In the genomic region with DNA sequence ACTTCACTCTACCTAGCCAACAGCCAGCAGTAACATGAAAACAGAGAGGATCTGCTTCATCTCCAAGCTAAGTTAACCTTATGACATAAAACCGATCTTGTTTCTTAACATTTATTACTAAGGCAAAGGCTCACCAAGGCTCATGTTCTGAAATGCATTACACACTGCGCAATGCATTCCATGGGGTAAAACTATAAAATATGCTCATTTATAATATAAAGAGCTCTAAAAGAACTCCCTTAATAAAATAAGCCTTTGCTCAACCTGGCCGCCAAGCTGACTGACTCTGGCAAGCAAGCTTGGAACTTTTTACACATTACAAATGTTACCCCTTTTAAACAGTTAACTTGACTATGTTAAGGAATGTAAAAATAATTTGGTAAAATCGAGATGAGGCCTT, we compare ENCODE assay signal across 30 mouse cellular contexts.
DNase-seq lines count a peak whose midpoint lies in the region; ATAC-seq lines count a peak whose summit lies in the region.
"Had no signal": no experiment of that assay in that cellular context is flagged by ENCODE, and none has a peak within 500 bp of the region (broad histone marks: within the 10 kb centered on the region; RNA-seq: fewer than 3 reads in every experiment).

No protein-coding gene starts in this region.

- peaks cover 6% of the 10 kb centered on the region; the same call in 1 of the 2 replicates for H3K36me3 ChIP-seq in embryonic facial prominence, embryonic 13.5 days
- 0 out of 2 replicates have a peak, but pooled peaks cover 3% of the 10 kb centered on the region for H3K36me3 ChIP-seq in embryonic facial prominence, embryonic 10.5 days (replicated peaks)
- H3K36me3 ChIP-seq in midbrain, embryonic 11.5 days (ENCODE audit: control insufficient read depth, insufficient read depth, low read length) = no peaks in the 10 kb centered on the region
- no peaks in the 10 kb centered on the region for H3K36me3 ChIP-seq in midbrain, embryonic 15.5 days (replicated peaks)
- H3K36me3 ChIP-seq in limb, embryonic 13.5 days = peaks cover 6% of the 10 kb centered on the region
- 0 out of 2 replicates have a peak, but pooled peaks cover 2% of the 10 kb centered on the region for H3K36me3 ChIP-seq in limb, embryonic 15.5 days
- H3K36me3 ChIP-seq: forebrain, embryonic 10.5 days; forebrain, embryonic 12.5 days had no signal

- ATAC-seq in embryonic facial prominence, embryonic 13.5 days (ENCODE audit: insufficient number of reproducible peaks, insufficient read depth, low FRiP score, low TSS enrichment, low read depth) = no peak
- no peak for ATAC-seq in midbrain, embryonic 11.5 days (ENCODE audit: low FRiP score)
- no peak for ATAC-seq in midbrain, embryonic 15.5 days (replicated peaks)
- ATAC-seq in limb, embryonic 13.5 days (ENCODE audit: low FRiP score, low read depth) = peak; percentile 62; the same call in 1 of the 2 replicates
- peak; percentile 74 for ATAC-seq in limb, embryonic 15.5 days (ENCODE audit: insufficient number of reproducible peaks, low FRiP score, low TSS enrichment, low read depth)
- ATAC-seq: activated CD4-positive, CD25-positive, alpha-beta regulatory T cell, adult 4 months; CD4-positive, CD25-positive, alpha-beta regulatory T cell, adult 4 months; forebrain, embryonic 14.5 days; forebrain, embryonic 16.5 days; Patski had no signal

- H3K27ac ChIP-seq in embryonic facial prominence, embryonic 13.5 days = peak overlapping the region; percentile 53; the same call in 1 of the 2 replicates
- H3K27ac ChIP-seq in embryonic facial prominence, embryonic 10.5 days (replicated peaks) = no peak overlapping the region
- H3K27ac ChIP-seq in midbrain, embryonic 11.5 days (ENCODE audit: low read depth, low read length) = no peak overlapping the region
- no peak overlapping the region for H3K27ac ChIP-seq in midbrain, embryonic 15.5 days
- H3K27ac ChIP-seq in limb, embryonic 13.5 days = peak overlapping the region; percentile 91
- H3K27ac ChIP-seq in limb, embryonic 15.5 days = peak overlapping the region; percentile 87
- H3K27ac ChIP-seq: forebrain, embryonic 10.5 days; forebrain, embryonic 12.5 days had no signal

- no peak overlapping the region for H3K4me3 ChIP-seq in embryonic facial prominence, embryonic 13.5 days
- no peak overlapping the region for H3K4me3 ChIP-seq in embryonic facial prominence, embryonic 10.5 days
- no peak overlapping the region for H3K4me3 ChIP-seq in midbrain, embryonic 11.5 days (ENCODE audit: low read depth, low read length)
- no peak overlapping the region for H3K4me3 ChIP-seq in midbrain, embryonic 15.5 days
- H3K4me3 ChIP-seq in limb, embryonic 13.5 days = no peak overlapping the region
- H3K4me3 ChIP-seq in limb, embryonic 15.5 days = no peak overlapping the region
- H3K4me3 ChIP-seq: embryonic facial prominence, embryonic 12.5 days; erythroblast, embryonic 14.5 days; forebrain, embryonic 10.5 days; forebrain, embryonic 12.5 days had no signal

- no peak overlapping the region for H3K4me2 ChIP-seq in embryonic facial prominence, embryonic 13.5 days
- H3K4me2 ChIP-seq in midbrain, embryonic 11.5 days = no peak overlapping the region
- no peak overlapping the region for H3K4me2 ChIP-seq in midbrain, embryonic 15.5 days
- peak overlapping the region; percentile 34 for H3K4me2 ChIP-seq in limb, embryonic 13.5 days (replicated peaks)
- no peak overlapping the region for H3K4me2 ChIP-seq in limb, embryonic 15.5 days
- H3K4me2 ChIP-seq: embryonic facial prominence, embryonic 12.5 days; forebrain, embryonic 12.5 days had no signal

- peaks cover 27% of the 10 kb centered on the region for H3K4me1 ChIP-seq in embryonic facial prominence, embryonic 13.5 days
- H3K4me1 ChIP-seq in embryonic facial prominence, embryonic 10.5 days = 0 out of 2 replicates have a peak, but pooled peaks cover 3% of the 10 kb centered on the region
- no peaks in the 10 kb centered on the region for H3K4me1 ChIP-seq in midbrain, embryonic 11.5 days (ENCODE audit: control insufficient read depth, insufficient read depth, low read length)
- peaks cover 7% of the 10 kb centered on the region; the same call in 1 of the 2 replicates for H3K4me1 ChIP-seq in midbrain, embryonic 15.5 days
- peaks cover 92% of the 10 kb centered on the region for H3K4me1 ChIP-seq in limb, embryonic 13.5 days
- peaks cover 64% of the 10 kb centered on the region for H3K4me1 ChIP-seq in limb, embryonic 15.5 days

- WGBS in embryonic facial prominence, embryonic 13.5 days = 55% methylated on average over 4 of the region's 4 CpGs
- WGBS in embryonic facial prominence, embryonic 10.5 days = 86% methylated on average over 4 of the region's 4 CpGs
- 86% methylated on average over 4 of the region's 4 CpGs for WGBS in midbrain, embryonic 11.5 days
- WGBS in midbrain, embryonic 15.5 days = 83% methylated on average over 4 of the region's 4 CpGs
- WGBS in limb, embryonic 13.5 days = 35% methylated on average over 4 of the region's 4 CpGs
- 38% methylated on average over 4 of the region's 4 CpGs for WGBS in limb, embryonic 15.5 days

- no peaks in the 10 kb centered on the region for H3K9me3 ChIP-seq in embryonic facial prominence, embryonic 13.5 days
- no peaks in the 10 kb centered on the region for H3K9me3 ChIP-seq in embryonic facial prominence, embryonic 10.5 days
- no peaks in the 10 kb centered on the region for H3K9me3 ChIP-seq in midbrain, embryonic 11.5 days (ENCODE audit: control insufficient read depth, low read length)
- H3K9me3 ChIP-seq in midbrain, embryonic 15.5 days = no peaks in the 10 kb centered on the region
- no peaks in the 10 kb centered on the region for H3K9me3 ChIP-seq in limb, embryonic 13.5 days
- H3K9me3 ChIP-seq in limb, embryonic 15.5 days = no peaks in the 10 kb centered on the region
- H3K9me3 ChIP-seq: embryonic facial prominence, embryonic 12.5 days; forebrain, embryonic 10.5 days; forebrain, embryonic 12.5 days; G1E had no signal

- DNase-seq in embryonic facial prominence, embryonic 10.5 days (ENCODE audit: low spot score) = no peak
- peak; percentile 4 for DNase-seq in midbrain, embryonic 11.5 days (ENCODE audit: low spot score, missing footprints)
- DNase-seq in urinary bladder, postnatal 36 days (ENCODE audit: low spot score in 2 of 2) = no peak
- DNase-seq in c-Kit-positive CD71-positive TER-119-positive erythroid progenitor cells, embryonic 14.5 days (ENCODE audit: low spot score) = no peak
- DNase-seq: adrenal gland, adult 8-10 months; adrenal gland, postnatal 14 days; adrenal gland, postnatal 36 days; B cell, adult 2 months; cerebellum, adult 11 months; cerebellum, adult 18-20 months; cerebellum, adult 8-10 months; cerebellum, adult 9-11 months; cerebellum, postnatal 14 days; cerebellum, postnatal 36 days; embryo, embryonic 11 days had no signal

- H3K9ac ChIP-seq in embryonic facial prominence, embryonic 13.5 days = no peak overlapping the region
- no peak overlapping the region for H3K9ac ChIP-seq in midbrain, embryonic 11.5 days (ENCODE audit: low read length)
- H3K9ac ChIP-seq in midbrain, embryonic 15.5 days = no peak overlapping the region
- H3K9ac ChIP-seq in limb, embryonic 13.5 days = no peak overlapping the region
- no peak overlapping the region for H3K9ac ChIP-seq in limb, embryonic 15.5 days
- H3K9ac ChIP-seq: embryonic facial prominence, embryonic 12.5 days; forebrain, embryonic 12.5 days had no signal

- H3K27me3 ChIP-seq in embryonic facial prominence, embryonic 13.5 days = no peaks in the 10 kb centered on the region
- H3K27me3 ChIP-seq in embryonic facial prominence, embryonic 10.5 days (replicated peaks; ENCODE audit: low read depth, poor library complexity, severe bottlenecking) = no peaks in the 10 kb centered on the region
- no peaks in the 10 kb centered on the region for H3K27me3 ChIP-seq in midbrain, embryonic 11.5 days (ENCODE audit: control insufficient read depth, insufficient read depth, low read length)
- H3K27me3 ChIP-seq in midbrain, embryonic 15.5 days (replicated peaks) = no peaks in the 10 kb centered on the region
- H3K27me3 ChIP-seq in limb, embryonic 13.5 days = no peaks in the 10 kb centered on the region
- no peaks in the 10 kb centered on the region for H3K27me3 ChIP-seq in limb, embryonic 15.5 days
- H3K27me3 ChIP-seq: CH12.LX; embryonic facial prominence, embryonic 12.5 days; forebrain, embryonic 12.5 days; Patski had no signal

Comparison
In these comparisons a context has a peak if more than half of its experiments do, and no peak if none do; other contexts are left out.
1. H3K27ac ChIP-seq: peak in embryonic facial prominence, embryonic 13.5 days (single experiment), limb, embryonic 13.5 days (single experiment) and limb, embryonic 15.5 days (single experiment); none in embryonic facial prominence, embryonic 10.5 days (single experiment), midbrain, embryonic 11.5 days (single experiment) and midbrain, embryonic 15.5 days (single experiment).
2. ATAC-seq: peak in limb, embryonic 13.5 days (single experiment) and limb, embryonic 15.5 days (single experiment); none in embryonic facial prominence, embryonic 13.5 days (single experiment), midbrain, embryonic 11.5 days (single experiment) and midbrain, embryonic 15.5 days (single experiment).